Mouse (Mus musculus) small intestine, adult 2 months (tissue): ENCODE measurements at regions not wholly inside any gene's neighbourhood (a gene's known extent, or its start where the extent isn't known, plus 50 kb on each side); places are given as distances from the start of the nearest gene placed in this dataset.
A peak's percentile ranks its signal among the peaks of the same experiment; 100 is the strongest.

Experiments
- H3K27ac ChIP-seq: fragments of 200-500 bp; 2 replicates; pipeline ENCODE4 v1.5.1; 2012; ENCODE audit warnings: low read depth, low read length, control low read depth, inconsistent platforms; ENCODE audit not compliant: insufficient read depth
- H3K27me3 ChIP-seq: fragments of 200-500 bp; 2 replicates; pipeline ENCODE4 v1.6.1; 2012; ENCODE audit warnings: mild to moderate bottlenecking, moderate library complexity, low read length, inconsistent platforms; ENCODE audit not compliant: control insufficient read depth, insufficient read depth
- H3K36me3 ChIP-seq: fragments of 200-500 bp; 2 replicates; pipeline ENCODE4 v1.6.1; 2012; ENCODE audit warnings: mild to moderate bottlenecking, low read length, control low read depth, inconsistent platforms; ENCODE audit not compliant: control insufficient read depth, insufficient read depth
- H3K4me1 ChIP-seq: fragments of 200-500 bp; 2 replicates; pipeline ENCODE4 v1.6.1; 2012; ENCODE audit warnings: low read length, inconsistent platforms, mixed read lengths; ENCODE audit not compliant: control insufficient read depth, insufficient read depth, insufficient read length
- H3K4me3 ChIP-seq: fragments of 200-500 bp; 2 replicates; pipeline ENCODE4 v1.5.1; 2012; ENCODE audit warnings: low read depth, mild to moderate bottlenecking, control low read depth, inconsistent platforms, low read length, moderate library complexity
- CTCF ChIP-seq: fragments of 200-500 bp; IDR thresholded peaks from 2 replicates; pipeline ENCODE4 v1.5.1; 2012; ENCODE audit warnings: low read depth, mild to moderate bottlenecking, control low read depth, inconsistent platforms, low read length, moderate library complexity, mixed read lengths; ENCODE audit not compliant: insufficient replicate concordance, insufficient read length; ENCODE audit errors: extremely low read depth
- POLR2A ChIP-seq: fragments of 200-500 bp; IDR thresholded peaks from 2 replicates; pipeline ENCODE4 v1.6.1; 2012; ENCODE audit warnings: low read depth, mild to moderate bottlenecking, control low read depth, inconsistent platforms, low read length, moderate library complexity
- WGBS: fragments of 180-500 bp; shearing (Covaris S2); methylation state at CpG from one replicate; pipeline ENCODE4 v1.1.7; 2018; 5-methylcytosine and 5-hydroxymethylcytosine counted together

DNA sequence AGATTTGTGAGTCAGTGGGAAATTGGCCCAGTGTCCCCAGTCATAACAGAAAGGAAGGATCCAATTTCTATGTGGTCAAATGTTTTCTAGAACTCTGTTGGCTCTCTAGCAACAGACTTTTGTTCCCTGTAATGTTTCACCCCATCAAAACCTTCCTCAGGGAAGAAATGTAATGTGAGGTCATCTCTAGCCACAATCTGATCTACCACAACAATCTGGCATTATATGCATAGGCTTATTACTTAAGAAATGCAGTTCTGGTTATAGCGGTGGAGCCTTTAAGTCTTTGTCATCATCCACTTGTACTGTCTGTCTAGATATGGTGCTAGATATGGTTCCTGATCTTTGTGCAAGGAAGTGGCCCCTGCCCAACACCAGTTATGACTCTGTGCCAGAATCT is 178.4 kb upstream of the Pdzrn3 start:
- Histone ChIP-seq H3K4me1 (no peaks in the 10 kb centered on the region), H3K27me3 (no peaks in the 10 kb centered on the region), H3K4me3 (no peak overlapping the region), H3K36me3 (no peaks in the 10 kb centered on the region), H3K27ac (no peak overlapping the region)
- WGBS, result 85% methylated on average over 1 of the region's 1 CpGs
- TF ChIP-seq CTCF, result no peak
- TF ChIP-seq POLR2A, result no peak

DNA sequence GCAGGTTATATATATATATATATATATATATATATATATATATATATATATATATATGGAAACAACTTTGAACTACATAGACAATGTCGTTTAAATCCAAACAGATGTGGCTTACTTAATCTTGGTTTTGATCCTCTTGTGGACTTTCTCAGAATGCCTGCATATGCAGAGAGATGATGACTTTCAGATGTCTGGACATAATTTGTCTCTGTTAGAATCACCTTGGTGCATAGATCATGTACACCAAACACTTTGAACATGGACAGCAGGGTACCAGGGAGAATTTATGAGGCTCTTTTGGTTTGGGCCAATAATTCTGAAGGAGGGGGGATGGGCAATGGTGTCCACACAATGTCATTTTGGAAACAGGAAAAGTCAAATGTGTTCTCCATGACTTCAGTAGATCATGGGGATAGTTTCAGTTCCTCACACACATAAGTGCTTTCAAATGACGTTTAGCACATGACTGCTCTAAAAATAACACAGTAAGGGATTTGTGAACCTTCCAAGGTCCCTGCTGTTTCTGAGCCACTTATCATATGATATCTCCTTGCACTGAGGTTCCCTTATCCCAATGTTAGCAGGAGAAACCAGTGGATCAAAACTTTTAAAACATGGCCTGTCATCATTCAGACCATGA is 177.4 kb upstream of the Pdzrn3 start:
- H3K4me3 ChIP-seq, result no peak overlapping the region
- 42% methylated on average over 2 of the region's 2 CpGs for whole genome bisulfite sequencing
- H3K4me1 ChIP-seq, result no peaks in the 10 kb centered on the region
- no peak overlapping the region for H3K27ac ChIP-seq
- TF ChIP-seq POLR2A (no peak), CTCF (no peak)
- H3K36me3 ChIP-seq, result no peaks in the 10 kb centered on the region
- no peaks in the 10 kb centered on the region for H3K27me3 ChIP-seq

DNA sequence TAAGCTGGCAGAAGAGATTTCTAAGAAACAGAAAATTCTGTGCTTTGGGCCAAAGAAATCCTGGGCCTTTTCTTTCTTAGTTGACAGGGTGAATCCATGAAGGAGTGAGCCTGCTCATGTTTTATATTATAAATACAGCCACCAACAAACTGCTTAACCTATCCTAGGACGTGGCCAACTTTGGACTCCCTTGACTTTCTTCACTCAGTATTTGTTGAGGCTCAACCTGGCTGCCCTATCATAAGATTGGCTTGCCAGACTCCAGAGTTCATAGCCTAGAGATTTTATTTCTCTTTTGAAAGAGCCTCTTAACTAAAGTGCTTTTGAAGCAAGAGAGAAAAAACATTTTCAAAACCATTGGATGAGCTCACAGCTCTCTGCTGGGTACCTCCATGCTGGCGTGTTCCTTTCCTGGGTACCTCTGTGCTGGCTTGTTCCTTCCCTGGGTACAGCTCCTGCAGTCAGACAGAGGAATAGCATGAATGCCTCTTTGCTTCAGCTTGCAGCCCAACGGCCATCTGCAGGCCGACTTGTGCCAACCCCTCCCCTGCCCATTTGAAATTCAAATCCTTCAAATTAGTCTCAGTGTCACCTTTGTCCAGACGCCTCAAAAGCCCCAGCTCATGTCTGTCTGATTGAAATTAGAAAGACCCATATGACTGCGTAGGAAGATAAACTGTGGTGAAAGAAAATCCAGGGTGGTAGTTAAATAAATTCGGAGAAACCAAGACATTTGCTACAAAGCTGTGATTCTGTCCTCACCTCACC is 173.0 kb upstream of the Pdzrn3 start:
- no peaks in the 10 kb centered on the region for H3K4me1 ChIP-seq
- no peaks in the 10 kb centered on the region for H3K27me3 ChIP-seq
- H3K4me3 ChIP-seq, result no peak overlapping the region
- 57% methylated on average over 7 of the region's 7 CpGs for WGBS
- H3K36me3 ChIP-seq, result no peaks in the 10 kb centered on the region
- no peak overlapping the region for H3K27ac ChIP-seq
- TF ChIP-seq CTCF (no peak), POLR2A (no peak)

DNA sequence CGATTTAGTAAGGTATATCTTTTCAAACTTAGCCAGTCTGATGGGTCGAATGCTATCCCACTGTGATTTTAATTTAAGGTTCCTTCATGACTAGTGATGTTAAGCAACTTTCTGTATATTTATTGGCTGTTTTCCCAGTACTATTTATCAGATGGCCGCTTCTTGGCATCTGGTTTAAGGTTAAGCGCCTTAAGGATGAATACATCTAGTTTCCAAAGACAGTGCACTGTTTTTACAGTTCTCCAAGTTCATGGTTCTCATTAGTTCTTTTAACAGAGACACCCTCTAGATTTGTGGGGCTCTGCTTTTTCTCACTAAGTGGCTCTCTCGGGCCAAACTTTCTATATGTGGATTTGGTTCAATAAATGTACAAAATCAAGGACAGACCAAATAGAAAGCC is 159.9 kb upstream of the Pdzrn3 start:
- TF ChIP-seq CTCF (no peak), POLR2A (no peak)
- 76% methylated on average over 5 of the region's 5 CpGs for WGBS
- Histone ChIP-seq H3K4me3 (no peak overlapping the region), H3K27ac (no peak overlapping the region), H3K27me3 (no peaks in the 10 kb centered on the region), H3K36me3 (no peaks in the 10 kb centered on the region), H3K4me1 (no peaks in the 10 kb centered on the region)

DNA sequence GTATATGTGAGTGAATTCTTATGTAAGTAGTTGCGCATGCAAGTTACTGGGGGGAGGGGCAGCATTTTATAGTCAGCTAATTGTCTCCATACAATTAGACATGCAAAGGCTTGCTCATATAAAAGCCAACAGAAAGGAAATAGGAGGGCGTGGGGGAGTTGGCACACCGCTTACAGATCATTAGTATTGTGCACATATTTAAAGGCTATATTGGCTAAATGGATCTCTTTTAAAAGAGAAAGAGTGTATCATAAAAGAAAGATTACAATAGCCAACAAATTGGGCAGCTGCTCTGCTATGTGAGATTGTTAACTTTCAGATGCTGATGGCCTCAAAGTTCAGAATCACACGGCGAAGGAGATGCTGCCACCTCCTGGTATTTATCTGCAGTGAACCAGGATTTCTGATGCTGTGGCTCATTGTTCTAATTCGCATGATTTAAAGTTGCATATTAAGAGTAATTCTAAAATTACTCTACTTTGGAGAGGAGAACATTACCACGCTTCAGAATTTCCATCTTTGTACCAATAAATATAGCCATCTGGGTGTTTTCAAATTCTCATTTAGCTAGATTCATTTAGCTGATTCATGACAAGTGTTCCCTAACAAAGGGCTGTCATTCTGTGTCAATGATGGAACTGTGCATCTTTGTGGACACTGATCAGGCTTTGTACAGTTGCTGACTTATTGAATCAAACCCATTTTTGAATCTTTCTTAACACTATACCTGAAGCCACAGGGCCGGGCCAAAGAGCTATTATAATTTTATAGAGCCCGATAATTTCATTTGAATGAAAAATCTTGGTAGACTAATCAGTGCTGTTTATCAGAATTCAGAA is 156.7 kb upstream of the Pdzrn3 start:
- Histone ChIP-seq H3K27me3 (no peaks in the 10 kb centered on the region), H3K4me1 (no peaks in the 10 kb centered on the region), H3K4me3 (no peak overlapping the region), H3K36me3 (no peaks in the 10 kb centered on the region), H3K27ac (no peak overlapping the region)
- TF ChIP-seq POLR2A (no peak), CTCF (no peak)
- WGBS, result 47% methylated on average over 9 of the region's 9 CpGs

DNA sequence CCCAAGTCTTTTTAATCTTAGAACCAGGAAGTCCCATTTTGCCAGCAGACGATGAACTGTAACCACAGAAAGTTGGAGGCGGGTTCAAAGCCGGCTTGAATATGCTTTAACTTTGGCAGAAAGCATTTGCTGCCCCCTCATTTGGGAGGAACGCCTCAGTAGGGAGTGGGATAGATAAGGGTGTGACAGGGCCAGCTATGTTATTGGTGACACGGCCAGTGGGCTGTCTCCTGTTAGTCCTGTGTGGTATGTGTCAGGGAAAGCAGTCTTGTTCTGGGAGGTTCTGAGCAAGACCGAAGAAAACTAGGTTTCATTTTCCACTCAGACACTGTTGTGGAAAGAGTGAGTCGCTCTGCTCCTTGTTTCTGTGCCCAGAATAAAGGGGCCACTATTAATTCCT is 154.7 kb upstream of the Pdzrn3 start:
- TF ChIP-seq POLR2A (no peak), CTCF (no peak)
- Histone ChIP-seq H3K27me3 (no peaks in the 10 kb centered on the region), H3K36me3 (no peaks in the 10 kb centered on the region), H3K4me3 (no peak overlapping the region), H3K27ac (peak overlapping the region; percentile 64; the same call in 1 of the 2 replicates), H3K4me1 (no peaks in the 10 kb centered on the region)
- WGBS, result 37% methylated on average over 7 of the region's 7 CpGs

DNA sequence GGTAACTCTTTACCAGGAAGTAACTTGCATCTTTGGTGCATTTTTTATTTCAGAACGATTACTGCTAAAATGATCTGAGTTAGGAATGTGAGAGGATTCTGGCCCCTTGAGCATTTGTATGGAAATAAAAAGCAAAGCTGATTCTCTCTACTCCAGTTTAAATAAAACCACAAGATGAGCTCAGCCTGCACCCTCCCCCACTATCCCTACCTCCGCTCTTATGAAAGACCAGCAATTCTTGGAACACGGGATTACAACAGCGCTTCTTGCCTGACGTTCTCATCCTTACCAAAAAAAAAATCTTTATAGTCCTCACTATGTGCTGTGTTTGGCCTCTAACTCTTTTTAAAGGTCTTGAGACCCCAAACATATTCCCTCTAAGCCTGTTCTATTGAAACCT is 154.2 kb upstream of the Pdzrn3 start:
- 74% methylated on average over 5 of the region's 5 CpGs for WGBS

More for the DNA sequence above, 154.2 kb upstream of the Pdzrn3 start:
- no peaks in the 10 kb centered on the region for H3K27me3 ChIP-seq
- H3K4me3 ChIP-seq, result no peak overlapping the region
- peak overlapping the region; percentile 64; the same call in 1 of the 2 replicates for H3K27ac ChIP-seq
- no peaks in the 10 kb centered on the region for H3K4me1 ChIP-seq
- H3K36me3 ChIP-seq, result no peaks in the 10 kb centered on the region
- no peak for TF ChIP-seq POLR2A
